Mouse (Mus musculus): ENCODE results near the gene Ranbp9.
A peak's percentile ranks its signal among the peaks of the same experiment; 100 is the strongest.

Ranbp9 gene

DNA sequence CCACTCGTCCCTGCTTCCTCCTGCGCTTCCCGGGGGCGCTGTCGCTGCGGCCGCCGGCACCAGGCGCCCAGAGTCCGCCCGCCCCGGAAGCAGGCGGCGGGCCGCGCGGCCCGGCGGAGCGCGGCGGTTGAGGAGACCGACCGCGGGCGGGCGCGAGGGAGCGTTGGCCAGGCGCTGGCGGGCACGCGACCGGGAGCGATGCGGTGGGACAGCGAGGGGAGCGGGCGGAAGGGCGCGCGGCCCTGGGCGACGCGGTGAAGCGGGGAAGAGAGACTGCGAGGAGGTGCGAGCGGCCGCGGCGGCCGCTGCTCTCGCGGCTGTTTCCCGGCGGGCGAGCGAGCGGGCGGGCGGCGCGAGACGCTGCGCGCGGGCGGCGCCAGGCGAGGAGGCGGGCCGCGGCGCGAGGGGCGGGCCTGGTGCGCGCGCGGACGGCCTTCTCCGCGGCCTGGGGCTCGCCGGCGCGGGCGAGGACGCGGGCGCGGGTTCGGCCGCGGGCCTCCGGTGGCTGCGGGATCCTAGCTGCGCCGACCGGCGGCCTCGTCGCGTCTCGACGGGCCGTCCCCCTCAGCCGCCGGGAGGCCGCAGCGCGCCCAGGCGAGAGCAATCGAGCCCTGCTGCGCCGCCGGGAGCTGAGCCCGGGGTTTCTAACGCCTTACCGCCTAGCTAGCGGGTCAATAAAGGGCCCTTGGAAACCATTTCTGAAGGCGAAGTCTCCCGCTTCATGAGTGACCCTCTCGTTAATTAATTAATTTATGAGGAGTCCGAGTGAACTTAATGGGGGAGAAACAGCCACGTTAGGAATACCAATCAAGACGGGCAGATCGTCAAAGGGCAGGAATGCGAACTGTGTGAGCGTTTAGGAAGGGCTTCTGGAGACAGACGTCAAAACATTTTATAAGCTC lies at the start of gene Ranbp9:
Gene Ranbp9, minus strand, starts transcription at position 326 of the 902 bp plus-strand sequence.
- DNase-seq (ENCODE audit: low spot score in 2 of 2), result peak; percentile 75 to 76

DNA sequence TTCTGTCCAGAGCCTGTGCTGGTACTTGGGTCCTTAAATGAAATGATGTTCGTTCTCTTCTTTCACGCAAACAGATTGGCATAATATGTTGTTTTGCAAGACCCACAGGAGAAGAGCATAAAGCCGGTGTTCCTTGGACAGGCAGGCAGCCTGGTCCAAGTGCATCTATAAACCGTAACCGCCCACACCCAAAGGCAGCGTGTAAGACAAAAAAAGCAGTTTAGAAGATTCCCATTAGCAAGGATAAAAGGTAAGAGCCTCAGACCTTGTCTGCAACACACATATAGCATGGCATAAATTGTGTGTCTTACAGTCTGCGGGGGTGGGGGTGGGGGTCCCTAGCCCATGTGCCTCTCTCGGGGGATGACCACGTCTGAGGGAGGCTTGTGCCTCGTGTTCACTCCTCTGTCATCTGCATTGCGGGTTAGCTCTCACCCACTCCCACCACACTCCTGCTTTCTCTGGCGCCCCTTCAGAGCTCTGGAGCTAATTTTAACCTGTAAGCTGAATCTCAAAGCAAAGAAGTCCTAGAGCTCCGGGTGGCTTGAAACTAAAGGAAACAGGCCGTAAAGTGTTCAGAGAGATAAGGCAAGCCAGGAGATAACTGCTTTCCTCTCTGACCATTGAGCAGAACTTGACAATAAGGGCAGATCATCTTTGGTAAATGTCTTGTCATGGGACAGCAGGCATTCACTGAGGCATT lies 49.2 kb upstream of the Ranbp9 start:
- peak; percentile 68 to 87 for DNase-seq (ENCODE audit: low spot score in 2 of 2)

DNA sequence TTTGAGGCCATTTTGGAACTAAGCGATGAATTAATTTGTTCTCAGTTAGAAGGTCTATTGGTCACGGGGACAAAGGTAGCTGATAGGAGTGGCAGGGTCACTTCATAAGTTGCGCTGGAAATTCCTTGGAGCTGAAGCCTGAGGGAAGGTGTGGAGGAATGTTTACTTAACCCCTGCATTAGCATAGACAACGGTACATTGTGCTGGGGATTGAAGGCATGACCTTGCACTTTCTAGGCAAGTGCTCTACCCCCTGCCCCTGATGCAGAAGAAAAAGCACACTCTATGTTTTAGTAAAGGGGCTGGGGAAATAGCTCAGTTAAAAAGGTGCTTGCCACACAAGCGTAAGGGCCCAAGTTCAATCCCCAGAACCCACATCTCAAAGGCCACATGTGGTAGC lies 45.2 kb upstream of the Ranbp9 start:
- DNase-seq (ENCODE audit: low spot score in 2 of 2), result no peak

DNA sequence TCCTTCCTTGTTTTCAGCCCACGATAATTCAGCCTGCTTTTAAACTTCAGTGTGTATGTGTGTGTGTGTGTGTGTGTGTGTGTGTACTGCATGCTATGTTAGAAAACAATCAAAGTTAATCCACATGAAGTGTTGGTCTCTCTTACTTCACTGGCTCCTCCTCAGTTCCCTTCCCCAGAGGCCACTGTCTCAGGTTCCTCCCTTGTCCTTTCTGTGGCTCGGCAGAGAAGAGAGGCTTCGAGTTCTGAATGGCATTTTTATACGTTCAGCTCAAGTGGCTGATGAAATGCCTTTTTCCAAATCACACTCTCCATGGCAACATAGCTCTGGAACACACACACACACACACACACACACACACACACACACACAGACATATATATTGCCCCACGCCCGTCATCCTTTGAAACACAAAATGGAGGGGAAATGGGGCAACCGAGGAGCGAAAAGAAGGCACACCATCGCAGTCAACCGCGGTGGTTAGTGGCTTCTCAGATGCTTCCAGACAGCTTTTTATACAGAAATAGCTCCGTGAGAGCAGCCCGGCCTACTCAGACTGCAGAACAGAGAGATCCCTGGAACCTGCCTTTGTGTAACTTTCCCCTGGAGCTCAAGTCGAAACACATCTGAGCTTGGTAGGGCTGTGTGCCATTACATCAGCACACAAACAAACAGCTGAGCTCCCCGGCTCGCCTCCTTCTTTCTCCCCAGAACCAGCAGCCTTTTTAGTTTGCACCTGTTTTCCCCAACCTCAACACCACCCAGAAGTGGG lies 44.5 kb upstream of the Ranbp9 start:
- DNase-seq (ENCODE audit: low spot score in 2 of 2), result peak; percentile 61 to 71

DNA sequence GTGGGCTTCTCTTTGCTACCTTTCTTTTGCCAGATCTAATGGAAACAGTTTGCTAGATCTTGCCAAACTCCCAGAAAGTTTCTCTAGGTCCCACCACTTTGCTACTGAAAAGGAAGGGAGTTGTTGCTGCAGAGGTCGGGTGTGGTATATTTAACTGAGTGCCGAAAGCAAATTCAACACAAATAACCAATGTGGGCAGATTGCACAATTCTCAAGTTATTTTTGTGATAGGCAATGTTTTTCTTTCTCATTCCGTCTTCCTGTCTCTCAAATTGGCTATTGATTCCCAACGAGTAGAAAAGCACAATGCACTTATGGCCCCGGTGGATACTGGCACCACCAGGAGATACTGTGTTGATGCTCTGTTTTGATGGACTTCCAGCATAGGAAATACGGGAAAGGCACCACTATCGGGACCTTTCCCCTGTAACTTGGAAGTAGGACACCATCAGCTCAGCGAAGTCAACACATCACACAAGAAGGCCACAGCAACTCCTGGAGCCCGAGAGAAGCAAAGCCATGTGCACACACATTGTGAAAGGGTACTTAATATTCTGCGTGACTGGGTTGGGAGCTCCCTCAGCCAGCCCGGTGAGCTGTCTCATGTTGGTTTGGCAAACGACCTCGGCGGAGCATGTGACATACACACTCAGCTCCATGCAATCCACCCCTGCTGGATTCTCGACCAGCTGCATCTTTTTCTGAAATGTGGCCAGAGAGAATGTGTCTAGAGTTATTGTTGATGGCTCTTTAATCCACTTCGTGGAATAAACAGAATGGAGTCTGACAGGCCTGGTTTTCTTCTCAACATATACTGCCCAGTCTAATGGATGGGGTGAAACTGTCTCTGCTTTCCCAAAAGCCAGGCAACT lies 43.6 kb upstream of the Ranbp9 start:
- peak in 1 of 2 experiments; percentile 48 for DNase-seq (ENCODE audit: low spot score in 2 of 2)

DNA sequence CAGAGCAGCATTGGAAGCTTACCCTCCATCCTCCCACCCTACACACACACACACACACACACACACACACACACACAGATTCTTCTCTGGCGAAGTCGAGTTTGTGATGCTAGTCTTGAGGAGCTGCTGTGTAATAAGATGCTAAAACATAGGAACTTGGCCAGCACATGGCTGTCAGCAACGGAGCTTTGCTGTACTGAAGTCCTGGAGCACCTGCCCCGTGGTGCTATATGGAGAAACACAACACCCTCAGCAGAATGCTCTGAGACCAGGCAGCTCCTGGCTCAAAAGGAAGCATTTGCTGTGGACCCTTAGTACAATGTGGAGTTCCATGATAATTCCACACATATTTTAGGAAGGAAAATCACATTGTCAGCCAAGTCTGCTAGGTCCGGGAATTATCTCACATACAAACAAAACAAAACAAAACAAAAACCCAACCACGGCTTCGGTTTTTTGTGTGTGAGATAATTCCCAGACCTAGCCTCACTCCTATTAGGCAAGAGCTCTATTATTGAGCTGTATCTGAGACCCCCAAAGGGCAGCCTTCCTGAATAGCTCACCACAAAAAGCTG lies 42.9 kb upstream of the Ranbp9 start:
- no peak for DNase-seq (ENCODE audit: low spot score in 2 of 2)

DNA sequence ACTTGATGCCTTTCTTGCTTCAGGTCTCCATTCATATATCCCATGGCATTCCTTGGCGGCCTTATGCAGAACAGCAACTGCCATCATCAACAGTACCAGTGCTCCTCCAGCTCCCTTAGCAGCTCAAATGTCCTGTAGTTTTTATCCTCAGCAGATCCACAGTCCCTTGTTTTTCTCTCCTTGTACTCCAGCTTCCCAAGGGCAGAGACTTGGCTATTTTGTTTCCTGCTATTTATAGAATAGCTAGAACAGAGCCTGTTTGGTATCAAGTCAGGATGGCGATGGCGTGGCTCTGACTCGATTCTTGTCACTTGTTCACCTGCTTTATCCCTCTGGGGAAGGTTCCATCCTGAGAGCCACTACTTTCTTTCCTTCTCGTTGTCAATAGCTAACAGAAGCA lies 40.9 kb upstream of the Ranbp9 start:
- no peak for DNase-seq (ENCODE audit: low spot score in 2 of 2)

DNA sequence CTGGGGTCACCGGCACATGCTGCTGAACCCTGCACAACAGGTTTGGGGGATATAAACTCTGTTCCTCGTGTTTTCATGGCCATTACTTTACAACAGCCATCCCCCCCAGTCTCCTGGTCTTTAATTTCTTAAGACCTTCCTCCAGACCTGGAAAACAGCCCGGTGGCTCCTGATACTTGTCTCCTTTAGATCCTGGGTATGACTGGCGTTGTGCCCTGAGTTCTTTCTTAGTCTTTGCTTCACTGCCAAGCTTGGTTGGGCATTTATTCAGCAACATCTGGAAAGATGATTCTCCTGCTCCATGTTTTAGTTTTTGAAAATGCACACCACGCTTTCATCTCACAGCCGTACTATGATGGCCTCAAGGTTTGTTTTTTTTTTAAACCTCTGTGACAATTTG lies 38.2 kb upstream of the Ranbp9 start:
- no peak for DNase-seq (ENCODE audit: low spot score in 2 of 2)

DNA sequence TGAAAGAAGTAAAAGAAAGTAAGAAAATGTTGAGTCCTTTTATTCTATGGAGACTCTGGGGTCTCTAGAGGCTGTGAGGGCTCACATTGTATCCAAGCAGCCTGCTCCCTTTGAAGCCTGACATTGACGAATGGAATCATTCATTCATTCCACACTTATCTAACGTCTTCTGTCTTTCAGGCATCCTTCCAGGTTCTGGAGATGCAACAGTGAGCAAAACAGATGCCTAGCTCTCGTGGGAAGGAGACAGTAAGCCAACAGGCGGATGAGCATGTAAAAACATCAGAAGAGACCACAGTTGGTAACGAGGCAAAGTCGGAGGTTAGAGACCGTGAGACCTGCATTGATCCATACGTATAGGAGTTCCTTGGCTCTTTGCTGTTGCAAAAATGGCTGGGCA lies 36.3 kb upstream of the Ranbp9 start:
- peak in 1 of 2 experiments; percentile 15 for DNase-seq (ENCODE audit: low spot score in 2 of 2)

DNA sequence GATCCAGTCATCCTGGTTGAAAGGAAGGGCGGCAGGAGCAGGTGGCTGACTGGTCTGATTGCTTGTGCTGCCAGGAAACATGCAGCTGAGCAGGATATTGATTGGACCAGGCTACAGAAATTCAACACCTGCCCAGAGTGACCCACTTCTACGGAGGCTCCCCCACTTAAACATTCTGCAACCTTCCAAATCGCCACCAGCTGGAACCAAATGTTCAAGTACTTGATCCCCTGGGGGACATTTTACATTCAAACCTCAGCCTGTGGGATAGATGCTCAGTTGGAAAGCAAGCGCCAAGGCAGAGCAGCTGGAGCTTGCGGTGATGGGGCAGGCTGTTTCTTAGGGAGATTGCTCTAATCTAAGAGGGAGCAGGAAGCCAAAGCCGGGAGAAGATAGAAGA lies 35.8 kb upstream of the Ranbp9 start:
- DNase-seq (ENCODE audit: low spot score in 2 of 2), result no peak

DNA sequence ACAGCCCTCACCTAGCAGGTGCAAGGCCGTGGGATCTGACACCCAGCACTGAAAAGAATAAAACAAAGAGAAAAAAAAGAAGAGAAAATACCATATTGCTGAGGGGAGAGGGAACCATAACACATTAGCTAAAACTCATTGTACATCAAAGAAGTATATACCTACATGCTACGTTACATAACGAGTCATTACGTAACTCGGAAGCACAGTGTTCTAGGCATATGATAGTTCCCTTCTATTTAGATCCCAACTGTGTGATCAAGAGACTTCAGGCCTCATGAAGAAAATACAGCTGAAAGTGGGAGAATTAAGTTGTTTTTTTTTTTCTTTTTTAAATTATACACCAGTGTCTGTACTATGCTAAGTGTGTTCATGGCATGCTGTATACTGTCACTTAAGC lies 35.0 kb upstream of the Ranbp9 start:
- peak in 1 of 2 experiments; percentile 61 for DNase-seq (ENCODE audit: low spot score in 2 of 2)

DNA sequence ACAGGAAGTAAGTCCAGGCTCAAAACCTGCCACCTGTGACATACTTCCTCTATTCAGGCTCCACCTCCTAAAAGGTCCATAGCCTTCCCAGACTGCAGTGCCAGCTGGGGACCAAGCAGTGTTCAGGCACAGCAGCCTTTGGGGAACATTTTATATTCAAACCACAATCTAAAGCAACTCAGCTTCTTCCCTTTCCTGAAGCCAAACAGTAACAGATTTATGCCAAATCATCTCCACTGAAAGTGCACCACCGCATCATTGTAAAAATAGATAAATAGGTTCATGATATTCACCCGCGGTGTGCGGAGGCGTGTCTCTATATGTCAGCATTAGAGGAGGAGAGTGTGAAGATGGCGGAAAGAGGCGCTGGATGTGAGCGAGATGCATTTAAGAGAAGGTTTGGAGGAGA lies 33.9 kb upstream of the Ranbp9 start:
- peak; percentile 50 to 57 for DNase-seq (ENCODE audit: low spot score in 2 of 2)

DNA sequence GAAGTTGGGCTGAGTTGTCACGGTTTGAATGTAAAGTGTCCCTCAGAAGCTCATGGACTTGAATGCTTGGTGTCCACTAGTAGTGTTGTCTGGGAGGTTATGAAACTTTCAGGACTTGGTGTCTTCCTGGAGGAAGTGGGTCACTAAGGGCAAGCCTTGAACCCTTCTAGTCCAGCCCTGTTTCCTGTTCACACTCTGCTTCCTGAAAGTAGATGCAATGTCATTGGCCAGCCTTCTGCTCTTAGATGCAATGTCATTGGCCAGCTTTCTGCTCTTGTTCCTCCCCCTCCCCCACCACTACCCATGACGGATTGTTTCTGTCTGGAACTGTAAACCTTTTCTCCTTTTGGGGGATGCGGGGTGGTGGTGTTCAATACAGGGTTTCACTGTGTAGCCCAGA lies 31.7 kb upstream of the Ranbp9 start:
- DNase-seq (ENCODE audit: low spot score in 2 of 2), result no peak

DNA sequence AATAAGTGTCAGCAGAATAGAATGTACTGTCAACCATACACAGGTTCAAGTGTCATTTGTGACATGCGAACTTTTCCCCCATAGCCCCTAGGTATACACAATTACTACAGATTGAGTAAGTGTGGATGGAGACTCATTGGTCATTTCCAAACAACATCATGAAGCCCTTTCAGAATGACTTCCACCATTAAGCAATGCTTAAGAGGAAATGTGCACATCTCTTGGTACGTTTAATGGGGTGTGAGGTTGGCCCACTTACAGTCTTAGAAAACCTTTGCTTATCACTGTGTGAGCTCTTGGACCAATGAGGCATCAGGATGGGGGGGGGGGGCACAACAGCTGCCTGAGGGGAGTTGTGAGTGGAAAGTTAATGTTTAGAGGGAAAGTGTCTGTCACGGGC lies 24.7 kb upstream of the Ranbp9 start:
- DNase-seq (ENCODE audit: low spot score in 2 of 2), result no peak

DNA sequence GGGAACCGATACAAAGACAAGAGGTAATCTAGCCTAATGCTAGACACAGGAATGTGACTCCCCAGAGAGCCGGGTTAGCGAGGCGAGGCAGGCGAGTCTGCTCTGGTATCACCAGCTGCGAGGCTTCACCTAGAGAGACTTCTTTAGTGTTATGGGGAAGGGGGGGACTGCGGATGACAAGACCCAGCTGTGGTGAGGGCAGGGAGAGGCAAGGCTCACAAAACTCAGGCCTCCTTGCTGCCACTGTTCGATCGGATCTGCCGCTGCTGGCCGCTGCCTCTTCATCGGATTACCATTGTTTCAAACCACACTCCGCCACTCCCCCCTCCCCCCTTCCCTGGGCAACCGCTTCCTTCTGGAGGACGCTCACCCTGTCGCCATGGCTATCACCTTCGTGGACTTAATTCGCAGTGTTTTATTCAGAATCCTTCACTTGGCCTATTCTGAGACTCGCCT lies 22.3 kb upstream of the Ranbp9 start:
- no peak for DNase-seq (ENCODE audit: low spot score in 2 of 2)

DNA sequence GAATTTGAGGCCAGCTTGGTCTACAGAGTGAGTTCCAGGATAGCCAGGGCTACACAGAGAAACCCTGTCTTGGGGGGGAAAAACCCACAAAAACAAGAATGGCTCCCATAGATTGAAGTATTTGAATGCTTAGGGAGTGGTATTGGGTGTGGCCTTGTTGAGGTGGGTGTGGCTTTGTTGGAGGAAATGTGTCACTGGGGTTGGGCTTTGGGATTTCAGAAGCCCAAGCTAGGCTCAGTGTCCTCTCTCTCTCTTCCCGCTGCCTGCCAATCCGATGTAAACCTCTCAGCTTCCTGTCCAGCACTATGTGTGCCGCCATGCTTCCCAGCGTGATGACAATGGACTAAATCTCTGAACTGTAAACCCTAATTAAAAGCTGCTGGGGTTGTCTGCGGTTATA lies 20.5 kb upstream of the Ranbp9 start:
- no peak for DNase-seq (ENCODE audit: low spot score in 2 of 2)

DNA sequence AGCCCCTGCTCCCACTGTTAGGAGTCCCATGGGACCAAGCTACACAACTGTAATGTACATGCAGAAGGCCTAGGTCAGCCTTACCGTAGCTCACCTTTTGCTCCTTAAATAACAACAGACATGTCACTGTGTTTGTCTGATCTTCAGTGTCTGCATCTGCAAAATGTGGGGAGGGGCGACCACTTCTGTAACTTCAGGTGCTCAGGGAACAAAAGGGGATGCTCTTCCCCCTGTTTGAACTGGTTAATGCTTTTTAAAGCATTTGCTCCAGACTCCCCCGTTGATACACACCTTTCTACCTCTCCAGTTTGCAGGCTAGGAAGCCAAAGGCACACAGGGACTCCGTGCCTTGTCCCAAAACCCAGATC lies 19.4 kb upstream of the Ranbp9 start:
- no peak for DNase-seq (ENCODE audit: low spot score in 2 of 2)

DNA sequence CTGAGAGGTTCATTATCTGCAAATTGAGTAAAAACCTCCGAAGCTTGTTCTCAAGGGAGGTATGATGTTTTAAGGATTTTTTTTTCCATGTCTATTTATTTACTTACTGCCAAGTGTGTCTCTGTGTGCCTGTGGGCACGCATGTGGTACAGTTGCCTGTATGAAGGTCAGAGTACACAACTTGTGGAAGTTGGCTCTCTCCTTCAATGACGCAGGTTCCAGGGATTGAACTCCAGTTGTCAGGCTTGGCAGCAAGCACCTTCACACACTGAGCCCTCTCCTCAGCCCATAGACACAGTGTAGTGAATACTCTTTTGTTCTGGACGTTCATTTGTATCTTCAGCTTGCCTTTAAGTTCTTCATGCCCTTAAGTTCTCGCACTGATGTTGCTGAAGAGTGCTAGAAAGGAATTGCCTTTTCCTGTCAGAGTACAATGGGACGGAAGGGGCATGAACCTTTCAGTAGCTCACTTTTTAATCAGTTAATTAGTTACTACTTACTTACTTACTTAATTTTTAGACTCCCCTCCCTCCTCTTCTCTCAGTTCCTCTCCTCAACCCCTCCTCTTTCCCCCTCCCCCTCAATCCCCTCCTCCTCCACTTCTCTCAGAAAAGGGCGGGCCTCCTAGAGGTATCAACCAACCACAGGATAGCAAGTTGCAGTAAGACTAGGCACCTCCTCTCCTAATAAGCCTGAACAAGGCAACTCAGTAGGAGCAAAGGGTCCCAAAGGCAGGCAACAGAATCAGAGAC lies 18.8 kb upstream of the Ranbp9 start:
- DNase-seq (ENCODE audit: low spot score in 2 of 2), result no peak

DNA sequence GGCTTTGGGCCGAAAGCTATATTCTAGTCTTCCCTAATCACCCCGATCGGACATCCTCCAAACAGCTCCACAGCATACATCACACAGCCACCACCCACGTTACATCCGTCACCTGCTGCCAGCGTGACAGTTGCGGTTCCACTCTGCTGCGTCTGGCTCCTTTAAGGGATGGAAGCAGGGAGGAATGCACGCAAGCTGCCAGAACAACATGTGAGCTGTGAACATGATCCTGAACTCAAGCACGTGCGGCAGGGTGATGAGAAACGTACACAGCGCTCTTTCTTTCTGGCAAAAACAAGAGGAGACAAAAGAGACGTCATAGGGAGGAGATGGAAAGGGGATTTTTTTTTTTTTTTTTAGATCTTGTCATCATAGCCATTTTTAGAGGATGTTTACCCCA lies 17.8 kb upstream of the Ranbp9 start:
- DNase-seq (ENCODE audit: low spot score in 2 of 2), result peak in 1 of 2 experiments; percentile 70

DNA sequence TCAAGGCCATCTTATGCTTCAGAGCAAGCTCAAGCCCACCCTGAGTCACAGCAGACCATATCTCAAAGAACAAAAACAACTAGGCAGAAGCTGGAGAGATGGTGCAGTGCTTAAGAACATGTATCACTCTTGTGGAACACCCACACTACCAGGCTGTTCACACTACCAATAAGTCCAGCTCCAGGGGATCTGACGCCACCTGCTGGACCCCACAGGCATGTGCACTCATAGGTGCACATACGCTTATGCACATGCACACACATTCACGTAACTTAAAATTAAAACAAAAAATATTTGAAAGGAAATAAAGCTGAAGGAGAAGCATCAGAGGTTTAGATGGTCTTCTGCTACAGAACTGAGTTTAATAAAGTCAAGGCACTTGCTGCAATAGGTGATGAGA lies 16.7 kb upstream of the Ranbp9 start:
- DNase-seq (ENCODE audit: low spot score in 2 of 2), result no peak
